Mouse (Mus musculus): ENCODE measurements around the gene Plpp4. TPM values are rescaled to one million over a fixed set of nuclear protein-coding genes. Genes with fewer than 3 reads are reported as not detected.

Gene Plpp4
- polyA plus RNA-seq, 2 experiments, result 0.88 to 1.7 TPM

DNA sequence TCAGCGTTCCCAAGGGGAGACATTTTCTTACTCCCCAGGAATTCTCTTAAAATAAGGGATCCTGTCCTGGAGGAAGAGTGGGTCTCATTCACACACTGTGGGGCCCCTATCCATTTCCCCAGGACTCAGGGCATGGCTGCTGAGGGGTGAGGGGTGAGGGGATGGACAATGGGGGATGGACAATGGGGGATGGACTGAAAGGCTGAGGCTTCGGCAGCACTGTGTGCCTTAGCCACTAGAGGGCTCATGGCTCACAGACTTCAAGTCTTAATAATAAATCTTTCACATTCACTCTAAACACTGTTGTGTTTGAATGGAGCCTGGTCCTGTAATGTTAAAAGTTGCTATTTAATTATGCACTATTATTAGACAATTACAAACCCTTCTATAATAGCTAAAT lies 21.4 kb upstream of the Plpp4 start:
- TF ChIP-seq POLR2A (IDR thresholded peaks at IDR 0.05; ENCODE audit: borderline replicate concordance, extremely low read depth, insufficient read depth, insufficient read length), result no peak
- Histone ChIP-seq H3K4me1 (ENCODE audit: control insufficient read depth, insufficient read depth, low read length) (no peaks in the 10 kb centered on the region), H3K36me3 (ENCODE audit: control insufficient read depth, insufficient read depth, low read length) (no peaks in the 10 kb centered on the region), H3K4me2 (replicated peaks; ENCODE audit: low read depth, low read length, severe bottlenecking) (no peak overlapping the region), H3K27me3 (ENCODE audit: control insufficient read depth, insufficient read depth, low read length) (no peaks in the 10 kb centered on the region), H3K9me3 (ENCODE audit: control insufficient read depth, low read length) (no peaks in the 10 kb centered on the region), H3K27ac (replicated peaks; ENCODE audit: low read depth, low read length) (no peak overlapping the region), H3K4me3 (replicated peaks; ENCODE audit: low read length) (no peak overlapping the region), H3K9ac (ENCODE audit: low read depth, low read length, severe bottlenecking) (no peak overlapping the region)
- DNase-seq (ENCODE audit: low spot score), result peak; percentile 48
- ATAC-seq (ENCODE audit: low FRiP score, low read depth), result no peak
- WGBS, result 53% methylated on average over 2 of the region's 2 CpGs

DNA sequence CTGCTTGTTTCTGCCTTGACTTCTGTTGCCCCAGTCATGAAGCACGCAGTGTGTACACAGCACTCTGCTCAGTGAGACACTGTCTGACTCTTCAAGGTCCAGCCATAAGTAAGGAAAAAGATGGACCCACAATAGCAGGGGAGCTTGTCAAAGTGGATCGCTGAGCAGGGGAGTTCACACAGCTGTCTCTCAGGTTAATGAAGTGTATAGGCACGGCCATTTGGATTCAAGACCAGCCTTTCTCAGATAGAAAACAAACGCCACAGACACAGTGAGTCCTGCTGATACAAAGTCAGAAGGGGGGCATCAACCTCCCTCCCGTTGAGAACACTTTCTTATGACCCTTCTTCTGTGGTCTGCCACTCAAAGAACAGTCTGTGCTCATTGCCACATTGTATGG lies 20.8 kb upstream of the Plpp4 start:
- no peak for ATAC-seq (ENCODE audit: low FRiP score, low read depth)
- Histone ChIP-seq H3K9me3 (ENCODE audit: control insufficient read depth, low read length) (no peaks in the 10 kb centered on the region), H3K9ac (ENCODE audit: low read depth, low read length, severe bottlenecking) (no peak overlapping the region), H3K27ac (replicated peaks; ENCODE audit: low read depth, low read length) (no peak overlapping the region), H3K4me1 (ENCODE audit: control insufficient read depth, insufficient read depth, low read length) (no peaks in the 10 kb centered on the region), H3K4me3 (replicated peaks; ENCODE audit: low read length) (no peak overlapping the region), H3K27me3 (ENCODE audit: control insufficient read depth, insufficient read depth, low read length) (no peaks in the 10 kb centered on the region), H3K4me2 (replicated peaks; ENCODE audit: low read depth, low read length, severe bottlenecking) (no peak overlapping the region), H3K36me3 (ENCODE audit: control insufficient read depth, insufficient read depth, low read length) (no peaks in the 10 kb centered on the region)
- no peak for DNase-seq (ENCODE audit: low spot score)
- no peak for TF ChIP-seq POLR2A (IDR thresholded peaks at IDR 0.05; ENCODE audit: borderline replicate concordance, extremely low read depth, insufficient read depth, insufficient read length)
- whole genome bisulfite sequencing, result 80% methylated on average over 5 of the region's 5 CpGs

DNA sequence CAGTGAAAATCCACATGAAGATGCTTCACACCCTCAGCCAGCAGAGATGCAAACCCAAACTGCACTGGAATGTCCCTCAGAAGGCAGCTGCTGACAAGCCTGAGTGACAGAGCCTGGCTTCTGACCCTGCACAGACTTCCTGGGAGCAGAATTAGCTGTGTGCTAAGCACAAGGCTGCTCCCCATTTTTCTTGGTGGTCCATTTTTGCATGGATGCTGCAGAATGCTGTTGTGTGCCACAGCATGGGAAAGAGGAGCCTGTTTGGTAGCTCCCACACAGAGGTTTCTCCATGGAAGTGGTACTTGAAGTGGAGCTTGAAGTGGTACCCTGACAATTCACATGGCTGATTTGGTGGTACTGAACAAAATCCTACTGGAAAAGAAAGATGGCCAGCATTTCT lies 5.8 kb upstream of the Plpp4 start:
- no peak for ATAC-seq (ENCODE audit: low FRiP score, low read depth)
- Histone ChIP-seq H3K27ac (replicated peaks; ENCODE audit: low read depth, low read length) (no peak overlapping the region), H3K9me3 (ENCODE audit: control insufficient read depth, low read length) (no peaks in the 10 kb centered on the region), H3K4me1 (ENCODE audit: control insufficient read depth, insufficient read depth, low read length) (no peaks in the 10 kb centered on the region), H3K4me2 (replicated peaks; ENCODE audit: low read depth, low read length, severe bottlenecking) (no peak overlapping the region), H3K36me3 (ENCODE audit: control insufficient read depth, insufficient read depth, low read length) (no peaks in the 10 kb centered on the region), H3K27me3 (ENCODE audit: control insufficient read depth, insufficient read depth, low read length) (peaks cover 12% of the 10 kb centered on the region; the same call in 1 of the 2 replicates), H3K4me3 (replicated peaks; ENCODE audit: low read length) (no peak overlapping the region), H3K9ac (ENCODE audit: low read depth, low read length, severe bottlenecking) (no peak overlapping the region)
- no peak for TF ChIP-seq POLR2A (IDR thresholded peaks at IDR 0.05; ENCODE audit: borderline replicate concordance, extremely low read depth, insufficient read depth, insufficient read length)
- DNase-seq (ENCODE audit: low spot score), result no peak

DNA sequence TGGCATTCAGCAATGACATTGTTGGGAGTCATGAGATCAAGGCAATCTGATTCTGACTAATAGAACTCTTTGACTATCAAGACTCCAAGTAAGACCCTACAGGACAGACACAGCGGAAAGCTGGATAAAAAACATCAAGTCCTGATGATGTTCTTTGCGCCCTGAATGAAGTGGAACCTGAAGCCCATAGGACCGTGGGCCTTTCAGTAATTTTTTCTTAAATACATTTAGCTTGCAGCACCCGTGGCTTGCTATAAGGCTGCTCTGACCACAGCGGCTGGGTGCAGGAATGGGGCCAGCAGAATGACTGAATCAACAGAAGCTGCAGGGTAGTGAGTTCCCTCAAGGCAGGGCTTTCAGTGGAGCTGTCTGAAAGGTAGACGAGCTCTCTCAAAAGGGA lies 3.4 kb upstream of the Plpp4 start:
- Histone ChIP-seq H3K36me3 (ENCODE audit: control insufficient read depth, insufficient read depth, low read length) (no peaks in the 10 kb centered on the region), H3K4me1 (ENCODE audit: control insufficient read depth, insufficient read depth, low read length) (no peaks in the 10 kb centered on the region), H3K4me2 (replicated peaks; ENCODE audit: low read depth, low read length, severe bottlenecking) (no peak overlapping the region), H3K4me3 (replicated peaks; ENCODE audit: low read length) (no peak overlapping the region), H3K27ac (replicated peaks; ENCODE audit: low read depth, low read length) (no peak overlapping the region), H3K9ac (ENCODE audit: low read depth, low read length, severe bottlenecking) (no peak overlapping the region), H3K9me3 (ENCODE audit: control insufficient read depth, low read length) (no peaks in the 10 kb centered on the region), H3K27me3 (ENCODE audit: control insufficient read depth, insufficient read depth, low read length) (peaks cover 34% of the 10 kb centered on the region)
- ATAC-seq (ENCODE audit: low FRiP score, low read depth) (no peak), DNase-seq (ENCODE audit: low spot score) (no peak)
- 86% methylated on average over 6 of the region's 6 CpGs for WGBS
- TF ChIP-seq POLR2A (IDR thresholded peaks at IDR 0.05; ENCODE audit: borderline replicate concordance, extremely low read depth, insufficient read depth, insufficient read length), result no peak

DNA sequence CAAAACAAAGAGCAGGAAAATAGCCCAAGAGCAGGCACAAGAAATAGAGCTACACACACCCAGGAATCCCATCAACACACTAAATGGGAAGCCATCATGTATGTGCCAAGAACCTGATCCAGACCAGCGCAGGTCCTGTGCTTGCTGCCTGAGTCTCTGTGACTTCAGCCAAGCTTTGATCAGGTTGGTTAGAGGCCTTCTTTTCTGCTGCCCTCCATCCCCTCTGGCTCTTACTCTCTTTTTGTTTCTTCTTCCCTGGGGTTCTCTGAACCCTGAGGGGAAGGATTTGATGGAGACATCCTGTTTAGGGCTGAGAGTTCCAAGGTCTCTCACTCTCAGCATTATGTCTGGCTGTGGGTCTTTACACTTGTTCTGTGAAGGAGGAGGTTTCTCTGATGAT lies 2.7 kb upstream of the Plpp4 start:
- H3K4me2 ChIP-seq (replicated peaks; ENCODE audit: low read depth, low read length, severe bottlenecking), result no peak overlapping the region
- H3K27me3 ChIP-seq (ENCODE audit: control insufficient read depth, insufficient read depth, low read length), result peaks cover 36% of the 10 kb centered on the region
- H3K36me3 ChIP-seq (ENCODE audit: control insufficient read depth, insufficient read depth, low read length), result no peaks in the 10 kb centered on the region
- 70% methylated on average over 1 of the region's 1 CpGs for WGBS
- no peaks in the 10 kb centered on the region for H3K9me3 ChIP-seq (ENCODE audit: control insufficient read depth, low read length)
- H3K4me1 ChIP-seq (ENCODE audit: control insufficient read depth, insufficient read depth, low read length), result no peaks in the 10 kb centered on the region
- ATAC-seq (ENCODE audit: low FRiP score, low read depth) (no peak), DNase-seq (ENCODE audit: low spot score) (no peak)
- no peak overlapping the region for H3K9ac ChIP-seq (ENCODE audit: low read depth, low read length, severe bottlenecking)
- TF ChIP-seq POLR2A (IDR thresholded peaks at IDR 0.05; ENCODE audit: borderline replicate concordance, extremely low read depth, insufficient read depth, insufficient read length), result no peak
- no peak overlapping the region for H3K27ac ChIP-seq (replicated peaks; ENCODE audit: low read depth, low read length)
- no peak overlapping the region for H3K4me3 ChIP-seq (replicated peaks; ENCODE audit: low read length)

DNA sequence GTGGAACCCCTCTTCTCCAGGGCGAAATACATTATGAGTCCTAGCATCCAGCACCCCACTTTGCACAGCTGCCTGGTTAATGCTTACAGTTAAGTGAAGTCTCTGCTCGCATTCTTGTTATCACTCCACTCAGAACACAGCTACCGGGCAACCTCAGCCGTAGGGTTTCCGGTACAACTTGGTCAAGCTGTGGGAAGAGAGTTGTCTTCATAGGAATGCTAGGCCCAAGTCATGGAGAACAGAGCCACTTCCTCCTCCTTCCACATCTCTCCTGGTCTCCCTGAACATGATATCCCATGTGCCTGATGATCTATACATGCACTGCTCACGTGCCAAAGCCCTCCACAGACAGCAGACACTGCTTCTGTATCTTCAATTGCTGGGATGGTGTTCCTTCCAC lies 1.4 kb upstream of the Plpp4 start:
- Histone ChIP-seq H3K27ac (replicated peaks; ENCODE audit: low read depth, low read length) (no peak overlapping the region), H3K9ac (ENCODE audit: low read depth, low read length, severe bottlenecking) (no peak overlapping the region), H3K4me1 (ENCODE audit: control insufficient read depth, insufficient read depth, low read length) (no peaks in the 10 kb centered on the region), H3K4me2 (replicated peaks; ENCODE audit: low read depth, low read length, severe bottlenecking) (no peak overlapping the region), H3K9me3 (ENCODE audit: control insufficient read depth, low read length) (no peaks in the 10 kb centered on the region), H3K4me3 (replicated peaks; ENCODE audit: low read length) (no peak overlapping the region), H3K36me3 (ENCODE audit: control insufficient read depth, insufficient read depth, low read length) (no peaks in the 10 kb centered on the region), H3K27me3 (ENCODE audit: control insufficient read depth, insufficient read depth, low read length) (peaks cover 36% of the 10 kb centered on the region)
- DNase-seq (ENCODE audit: low spot score) (no peak), ATAC-seq (ENCODE audit: low FRiP score, low read depth) (no peak)
- WGBS, result 89% methylated on average over 6 of the region's 6 CpGs
- no peak for TF ChIP-seq POLR2A (IDR thresholded peaks at IDR 0.05; ENCODE audit: borderline replicate concordance, extremely low read depth, insufficient read depth, insufficient read length)
